Mouse (Mus musculus) lung, embryonic 16.5 days (tissue): ENCODE measurements around the gene Panx2. TPM values are rescaled to one million over a fixed set of nuclear protein-coding genes. Genes with fewer than 3 reads are reported as not detected.

Experiments
- ATAC-seq: fragments of 200-750 bp; cut with Nextera tagmentation; 2 replicates; pipeline ENCODE4 v1.8.0; 2017; ENCODE audit warnings: low read depth, mild to moderate bottlenecking, moderate library complexity
- H3K27ac ChIP-seq: fragments of 300-500 bp; sonication (generic); 2 replicates; pipeline ENCODE4 v1.5.1; 2014; ENCODE audit warnings: mild to moderate bottlenecking, control low read depth, low read length
- H3K27me3 ChIP-seq: fragments of 300-500 bp; sonication (generic); 2 replicates; pipeline ENCODE4 v1.6.1; 2014; ENCODE audit warnings: low read depth, low read length, mixed read lengths; ENCODE audit not compliant: control insufficient read depth, insufficient read depth
- H3K36me3 ChIP-seq: fragments of 300-500 bp; sonication (generic); 2 replicates; pipeline ENCODE4 v1.6.1; 2014; ENCODE audit warnings: low read length; ENCODE audit not compliant: control insufficient read depth, insufficient read depth
- H3K4me1 ChIP-seq: fragments of 300-500 bp; sonication (generic); replicated peaks from 2 replicates; pipeline ENCODE4 v1.6.1; 2014; ENCODE audit warnings: low read length, mixed read lengths; ENCODE audit not compliant: control insufficient read depth, insufficient read depth
- H3K4me2 ChIP-seq: fragments of 300-500 bp; sonication (generic); 2 replicates; pipeline ENCODE4 v1.6.1; 2014; ENCODE audit warnings: low read depth, low read length, control low read depth
- H3K4me3 ChIP-seq: fragments of 300-500 bp; sonication (generic); 2 replicates; pipeline ENCODE4 v1.5.1; 2014; ENCODE audit warnings: mild to moderate bottlenecking, low read length, control low read depth
- H3K9ac ChIP-seq: fragments of 300-500 bp; sonication (generic); 2 replicates; pipeline ENCODE4 v1.6.1; 2014; ENCODE audit warnings: low read length, control low read depth
- H3K9me3 ChIP-seq: fragments of 300-500 bp; sonication (generic); 2 replicates; pipeline ENCODE4 v1.6.1; 2016; ENCODE audit warnings: low read length; ENCODE audit not compliant: control insufficient read depth
- WGBS: fragments of 180-500 bp; shearing (Covaris S2); extraction: QIAGEN DNeasy Blood & Tissue Kit; methylation state at CpG from one replicate; pipeline ENCODE4 v1.1.7; 2014; 5-methylcytosine and 5-hydroxymethylcytosine counted together
- polyA plus RNA-seq: library from polyadenylated mRNA; unstranded; fragments of >200 nt; fragmentation: Nextera tagmentation; extraction: Ambion mirVana; gene quantifications from 2 replicates; pipeline ENCODE4 v1.2.1, GENCODE M21; 2015

Gene Panx2
- polyA plus RNA-seq, 1 experiment from 2014 or later: 0.21 TPM

- H3K4me2 ChIP-seq: no peak overlapping the region; the same call in 1 of the 2 replicates
- H3K9ac ChIP-seq: no peak overlapping the region
- peaks cover 37% of the 10 kb centered on the region for H3K27me3 ChIP-seq
- no peak for ATAC-seq
- no peak overlapping the region for H3K27ac ChIP-seq
- no peaks in the 10 kb centered on the region; the same call in 1 of the 2 replicates for H3K4me1 ChIP-seq
- no peaks in the 10 kb centered on the region for H3K9me3 ChIP-seq
- no peak overlapping the region for H3K4me3 ChIP-seq
- WGBS: 81% methylated on average over 12 of the region's 12 CpGs
- H3K36me3 ChIP-seq: no peaks in the 10 kb centered on the region
These were observed 1.4 kb downstream of the Panx2 start for GRCm38 (mm10) chr15:89060811-89061460.

DNA sequence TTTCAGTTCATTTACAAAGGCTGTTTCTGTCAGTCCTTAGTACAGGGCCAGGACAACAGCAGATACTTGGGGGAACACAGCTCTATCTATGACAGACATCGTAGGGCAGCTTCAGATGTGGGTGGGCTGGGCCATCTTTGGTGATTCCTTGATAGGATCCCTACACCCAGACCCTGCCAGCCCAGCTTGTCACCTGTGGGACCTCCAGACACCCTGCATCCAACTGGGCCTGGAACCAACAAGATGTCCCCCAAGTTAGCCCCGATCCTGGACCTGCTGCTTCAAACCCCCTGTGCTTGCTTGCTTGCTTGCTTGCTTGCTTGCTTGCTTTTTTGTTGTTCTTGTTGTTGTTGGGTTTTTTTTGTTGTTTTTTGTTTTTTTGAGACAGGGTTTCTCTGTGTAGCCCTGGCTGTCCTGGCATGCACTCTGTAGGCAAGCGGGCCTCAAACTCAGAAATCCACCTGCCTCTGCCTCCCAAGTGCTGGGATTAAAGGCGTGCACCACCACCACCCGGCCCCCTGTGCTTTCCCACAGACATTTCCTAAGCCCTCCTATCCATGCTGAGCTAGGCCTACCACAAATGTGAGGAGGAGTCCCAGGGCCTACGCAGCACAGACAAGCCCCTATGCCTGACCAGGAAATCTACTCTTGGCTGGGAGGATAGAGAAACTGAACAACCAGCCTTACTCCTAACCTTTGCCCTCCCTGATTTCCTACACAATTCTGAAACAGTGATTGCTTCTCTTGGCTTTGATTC, 2.4 kb downstream of the Panx2 start:
- Histone ChIP-seq H3K4me3 (no peak overlapping the region), H3K36me3 (no peaks in the 10 kb centered on the region), H3K4me2 (no peak overlapping the region), H3K9ac (no peak overlapping the region), H3K4me1 (no peaks in the 10 kb centered on the region; the same call in 1 of the 2 replicates), H3K27ac (no peak overlapping the region), H3K9me3 (no peaks in the 10 kb centered on the region), H3K27me3 (peaks cover 46% of the 10 kb centered on the region)
- 87% methylated on average over 6 of the region's 6 CpGs for WGBS
- ATAC-seq: no peak

- H3K4me2 ChIP-seq: no peak overlapping the region
- no peak overlapping the region for H3K9ac ChIP-seq
- H3K9me3 ChIP-seq: no peaks in the 10 kb centered on the region
- H3K27me3 ChIP-seq: peaks cover 48% of the 10 kb centered on the region
- H3K4me3 ChIP-seq: no peak overlapping the region
- no peaks in the 10 kb centered on the region; the same call in 1 of the 2 replicates for H3K4me1 ChIP-seq
- no peak overlapping the region for H3K27ac ChIP-seq
- no peak for ATAC-seq
- WGBS: 82% methylated on average over 5 of the region's 5 CpGs
- H3K36me3 ChIP-seq: no peaks in the 10 kb centered on the region
These were observed 3.0 kb downstream of the Panx2 start for GRCm38 (mm10) chr15:89062518-89062910.

DNA sequence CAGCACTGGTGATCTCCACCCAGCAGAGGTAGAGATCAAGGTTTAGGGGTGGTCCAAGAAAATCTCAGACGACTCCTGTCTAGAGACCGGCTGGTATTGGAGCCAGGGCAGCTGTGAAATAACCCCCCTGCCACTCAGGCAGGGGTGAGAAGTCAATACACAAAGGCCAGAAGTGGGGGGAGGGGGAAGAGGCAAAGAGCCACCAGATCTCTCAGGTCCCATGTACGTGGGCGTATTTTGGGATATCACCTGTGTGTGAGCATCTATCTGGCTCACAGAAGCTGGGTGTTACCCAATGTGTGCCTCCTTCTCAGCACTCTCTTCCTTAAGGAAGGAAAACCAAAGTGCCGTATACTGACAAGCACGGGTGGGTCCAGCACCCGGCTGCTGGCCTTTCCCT, 3.5 kb downstream of the Panx2 start:
- Histone ChIP-seq H3K36me3 (no peaks in the 10 kb centered on the region), H3K27ac (no peak overlapping the region), H3K9ac (no peak overlapping the region), H3K4me2 (no peak overlapping the region), H3K4me1 (no peaks in the 10 kb centered on the region; the same call in 1 of the 2 replicates), H3K4me3 (no peak overlapping the region), H3K27me3 (peaks cover 49% of the 10 kb centered on the region), H3K9me3 (no peaks in the 10 kb centered on the region)
- ATAC-seq: no peak
- WGBS: 54% methylated on average over 7 of the region's 7 CpGs

DNA sequence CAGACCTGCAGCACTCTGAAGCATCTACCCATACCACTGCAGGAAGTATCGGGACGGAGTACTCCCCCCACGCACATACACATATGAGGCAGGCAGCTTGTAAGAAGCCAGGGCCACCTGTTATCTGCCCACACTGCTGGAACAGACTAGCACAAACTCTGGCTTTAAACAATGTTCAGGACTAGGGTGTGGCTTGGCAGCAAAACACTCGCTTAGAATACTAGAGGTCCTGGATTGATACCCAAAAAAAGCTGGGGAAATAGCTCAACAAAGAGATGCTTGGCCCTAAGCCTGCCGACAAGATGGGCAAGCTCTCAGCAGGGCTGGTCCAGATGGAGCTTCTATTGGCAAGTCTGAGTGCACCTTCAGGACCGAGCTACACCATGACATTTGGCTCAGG, 4.0 kb downstream of the Panx2 start:
- Histone ChIP-seq H3K9ac (no peak overlapping the region), H3K4me3 (no peak overlapping the region), H3K36me3 (no peaks in the 10 kb centered on the region), H3K4me2 (no peak overlapping the region), H3K4me1 (no peaks in the 10 kb centered on the region; the same call in 1 of the 2 replicates), H3K27me3 (peaks cover 49% of the 10 kb centered on the region), H3K27ac (no peak overlapping the region), H3K9me3 (no peaks in the 10 kb centered on the region)
- ATAC-seq: no peak
- 65% methylated on average over 6 of the region's 6 CpGs for WGBS

DNA sequence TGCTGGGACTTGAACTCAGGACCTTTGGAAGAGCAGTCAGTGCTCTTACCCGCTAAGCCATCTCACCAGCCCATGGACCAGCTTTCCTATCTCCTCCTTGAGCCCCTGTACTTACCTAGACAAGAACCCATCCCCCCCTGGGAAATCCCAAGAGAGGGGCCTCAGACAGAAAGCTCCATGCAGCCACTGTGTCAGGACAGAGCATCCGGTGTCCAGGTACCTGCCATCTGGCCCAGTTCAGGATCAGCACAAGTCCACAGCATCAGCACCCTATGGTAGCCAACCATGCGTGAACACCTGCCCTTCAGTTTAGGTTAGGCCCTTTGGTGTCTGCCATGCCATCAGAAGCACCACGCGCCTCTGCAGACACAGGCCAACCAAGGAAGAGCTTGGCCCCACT, 5.4 kb downstream of the Panx2 start:
- Histone ChIP-seq H3K27ac (no peak overlapping the region), H3K27me3 (peaks cover 47% of the 10 kb centered on the region), H3K9ac (no peak overlapping the region), H3K36me3 (no peaks in the 10 kb centered on the region), H3K9me3 (no peaks in the 10 kb centered on the region), H3K4me3 (no peak overlapping the region), H3K4me2 (no peak overlapping the region), H3K4me1 (no peaks in the 10 kb centered on the region)
- WGBS: 91% methylated on average over 5 of the region's 5 CpGs
- no peak for ATAC-seq

DNA sequence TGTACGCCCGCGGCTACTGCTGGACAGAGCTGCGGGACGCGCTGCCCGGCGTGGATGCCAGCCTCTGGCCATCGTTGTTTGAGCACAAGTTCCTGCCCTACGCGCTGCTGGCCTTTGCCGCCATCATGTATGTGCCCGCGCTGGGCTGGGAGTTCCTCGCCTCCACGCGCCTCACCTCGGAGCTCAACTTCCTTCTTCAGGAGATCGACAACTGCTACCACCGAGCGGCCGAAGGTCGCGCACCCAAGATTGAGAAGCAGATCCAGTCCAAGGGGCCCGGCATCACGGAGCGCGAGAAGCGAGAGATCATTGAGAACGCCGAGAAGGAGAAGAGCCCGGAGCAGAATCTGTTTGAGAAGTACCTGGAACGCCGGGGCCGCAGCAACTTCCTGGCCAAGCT, 8.1 kb downstream of the Panx2 start:
- Histone ChIP-seq H3K4me3 (peak overlapping the region; percentile 16), H3K4me2 (peak overlapping the region; percentile 45), H3K4me1 (no peaks in the 10 kb centered on the region), H3K27me3 (peaks cover 29% of the 10 kb centered on the region), H3K27ac (no peak overlapping the region), H3K9me3 (no peaks in the 10 kb centered on the region), H3K36me3 (no peaks in the 10 kb centered on the region), H3K9ac (no peak overlapping the region)
- 19% methylated on average over 35 of the region's 35 CpGs for WGBS
- no peak for ATAC-seq

DNA sequence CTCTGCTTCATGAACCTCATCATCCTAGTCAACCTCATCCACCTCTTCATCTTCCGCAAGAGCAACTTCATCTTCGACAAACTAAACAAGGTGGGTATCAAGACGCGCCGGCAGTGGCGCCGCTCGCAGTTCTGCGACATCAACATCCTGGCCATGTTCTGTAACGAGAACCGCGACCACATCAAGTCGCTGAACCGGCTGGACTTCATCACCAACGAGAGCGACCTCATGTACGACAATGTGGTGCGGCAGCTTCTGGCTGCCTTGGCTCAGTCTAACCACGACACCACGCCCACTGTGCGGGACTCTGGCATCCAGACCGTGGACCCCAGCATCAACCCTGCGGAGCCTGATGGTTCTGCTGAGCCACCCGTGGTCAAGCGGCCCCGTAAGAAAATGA, 8.7 kb downstream of the Panx2 start:
- Histone ChIP-seq H3K4me3 (peak overlapping the region; percentile 16), H3K27ac (no peak overlapping the region), H3K9me3 (no peaks in the 10 kb centered on the region), H3K4me2 (peak overlapping the region; percentile 45), H3K9ac (no peak overlapping the region), H3K4me1 (no peaks in the 10 kb centered on the region), H3K36me3 (no peaks in the 10 kb centered on the region), H3K27me3 (peaks cover 29% of the 10 kb centered on the region)
- no peak for ATAC-seq
- 17% methylated on average over 26 of the region's 26 CpGs for WGBS

- Histone ChIP-seq H3K9me3 (no peaks in the 10 kb centered on the region), H3K36me3 (no peaks in the 10 kb centered on the region), H3K27me3 (peaks cover 29% of the 10 kb centered on the region), H3K4me1 (peaks cover 3% of the 10 kb centered on the region; the same call in 1 of the 2 replicates), H3K4me2 (no peak overlapping the region), H3K9ac (no peak overlapping the region), H3K27ac (no peak overlapping the region), H3K4me3 (no peak overlapping the region)
- no peak for ATAC-seq
- WGBS: 63% methylated on average over 19 of the region's 19 CpGs
These were observed 9.9 kb downstream of the Panx2 start for GRCm38 (mm10) chr15:89069336-89069840.
